Mouse (Mus musculus) left cerebral cortex, postnatal 25 days (tissue): Measurements from ENCODE around the gene Gm26657. TPM values are rescaled to one million over a fixed set of nuclear protein-coding genes. Genes with fewer than 3 reads are reported as not detected.

ENCODE experiments used
- DNase-seq, 2 experiments: peaks; one replicate each; pipeline ENCODE4 v3.0.0; 2022; ENCODE audit warnings: low spot score in 2 of 2, mixed read lengths in 1 of 2
- intact Hi-C: fragments of 180-260 bp; cut with DNase I; formaldehyde crosslinking; loops from one replicate; pipeline ENCODE4 v1.15.1; 2025
- total RNA-seq, 2 experiments: library from RNA; stranded (reverse); gene quantifications; 2 replicates each; pipeline ENCODE4 v1.2.3; 2021

Gm26657 gene
- total RNA-seq: not detected

DNA sequence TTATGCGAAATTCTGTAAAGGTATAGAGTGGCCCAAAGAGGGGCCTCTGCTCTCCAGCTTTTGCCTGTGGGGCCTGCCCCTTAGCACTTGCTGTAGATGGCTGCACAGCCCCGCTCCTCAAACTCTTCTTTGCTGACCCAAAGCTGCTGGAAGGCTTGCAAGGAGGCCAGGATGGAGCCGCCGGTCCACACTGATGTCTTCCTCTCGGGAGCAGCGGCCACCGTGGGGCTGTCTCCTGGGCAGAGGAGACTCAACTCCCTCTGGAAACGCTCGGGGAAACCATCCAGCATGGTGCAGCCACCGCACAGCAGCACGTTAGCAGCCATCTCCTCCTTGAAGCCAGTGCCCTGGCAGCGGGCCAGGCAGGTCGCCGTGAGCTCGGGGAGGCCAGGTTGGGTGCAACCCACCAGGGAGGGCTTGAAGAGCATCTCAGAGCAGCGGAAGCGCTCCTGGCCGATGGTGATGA is at the start of gene Gm26657:
Gm26657 (plus strand) TSS at position 51 of the 466 bp plus-strand sequence.
- no peak for DNase-seq
- intact Hi-C loops: no loop called here

DNA sequence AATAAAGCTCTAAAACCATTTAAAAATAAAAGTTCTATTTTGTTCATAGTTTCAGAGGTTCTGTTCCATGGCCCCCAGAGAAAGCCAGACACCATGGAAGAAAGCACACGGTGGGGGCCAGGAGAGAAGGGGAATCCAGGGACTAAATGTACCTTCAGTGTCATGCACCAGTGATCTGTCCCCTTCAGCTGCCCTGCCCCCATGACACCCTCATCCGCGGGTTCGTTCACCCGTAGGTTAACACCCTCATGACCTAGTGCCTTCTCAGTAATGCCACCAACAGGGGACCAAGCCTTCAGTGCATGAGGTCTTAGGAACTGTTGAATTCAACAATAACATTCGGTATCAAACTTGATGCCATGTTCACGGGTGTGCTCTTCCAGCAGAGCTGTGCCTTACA is 43.5 kb upstream of the Gm26657 start:
- no peak for DNase-seq
- intact Hi-C loops: no loop called here

GRCm38 (mm10) chr4:56698671-56699070 is 41.2 kb upstream of the Gm26657 start:
- no peak for DNase-seq
- intact Hi-C loops: no loop called here

DNA sequence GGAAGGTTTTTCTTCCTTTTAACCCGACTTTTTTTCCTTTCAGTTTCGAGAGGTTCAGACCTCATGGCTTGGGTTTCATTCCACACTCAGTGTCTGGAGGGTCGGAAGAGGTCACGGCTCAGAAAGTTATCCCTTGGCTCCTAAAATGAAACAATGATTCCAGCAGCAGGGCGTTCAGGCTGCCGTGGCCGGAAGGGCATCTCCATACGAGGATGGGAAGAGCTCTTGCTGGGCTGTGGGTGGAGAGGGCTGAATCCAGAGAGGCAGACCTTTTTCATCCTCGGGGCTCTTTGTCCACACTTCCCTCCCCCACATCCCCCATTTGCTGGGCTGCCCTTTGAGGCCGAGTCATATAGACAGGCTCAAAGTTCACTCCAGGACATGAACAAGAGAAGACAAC is 37.6 kb upstream of the Gm26657 start:
- intact Hi-C loops: no loop called here
- no peak for DNase-seq

DNA sequence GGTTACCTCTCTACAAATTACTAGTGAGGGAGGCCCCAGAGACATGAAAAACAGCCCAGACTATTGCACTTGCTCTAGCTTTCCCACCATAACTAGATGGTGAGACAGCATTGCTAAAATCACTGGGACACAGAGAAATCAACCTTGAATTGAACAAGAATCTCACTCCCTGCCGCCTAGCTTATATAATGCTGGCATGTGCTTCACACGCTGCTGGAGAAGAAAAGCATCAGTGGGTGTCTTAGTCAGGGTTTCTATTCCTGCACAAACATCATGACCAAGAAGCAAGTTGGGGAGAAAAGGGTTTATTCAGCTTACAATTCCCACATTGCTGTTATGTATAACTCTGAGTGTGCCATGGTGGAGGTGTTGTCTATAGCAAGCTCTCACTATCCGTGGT is 26.7 kb upstream of the Gm26657 start:
- peak; percentile 60 to 93 for DNase-seq
- intact Hi-C loops: no loop called here

GRCm38 (mm10) chr4:56716801-56717200 is 23.1 kb upstream of the Gm26657 start:
- DNase-seq: no peak
- intact Hi-C loops: no loop called here

DNA sequence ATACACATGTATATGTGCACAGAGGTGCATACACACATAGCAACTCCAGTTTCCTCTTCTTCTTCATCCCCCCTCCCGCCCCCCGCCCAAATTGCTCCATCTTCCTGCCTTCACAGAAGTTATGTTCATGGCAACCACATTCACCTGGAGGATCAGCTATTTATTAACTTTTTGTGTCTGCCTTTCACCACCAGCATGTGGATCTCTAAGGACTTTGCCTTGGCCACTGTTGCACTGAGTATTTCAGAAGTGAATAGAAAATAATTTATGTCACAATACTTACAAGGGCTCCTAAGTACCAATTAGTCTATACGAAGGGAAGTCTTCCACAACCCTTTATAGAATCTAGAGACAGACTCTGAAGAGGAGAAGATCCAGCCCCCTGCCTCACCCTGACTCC is 21.9 kb upstream of the Gm26657 start:
- no peak for DNase-seq
- intact Hi-C loops: no loop called here

DNA sequence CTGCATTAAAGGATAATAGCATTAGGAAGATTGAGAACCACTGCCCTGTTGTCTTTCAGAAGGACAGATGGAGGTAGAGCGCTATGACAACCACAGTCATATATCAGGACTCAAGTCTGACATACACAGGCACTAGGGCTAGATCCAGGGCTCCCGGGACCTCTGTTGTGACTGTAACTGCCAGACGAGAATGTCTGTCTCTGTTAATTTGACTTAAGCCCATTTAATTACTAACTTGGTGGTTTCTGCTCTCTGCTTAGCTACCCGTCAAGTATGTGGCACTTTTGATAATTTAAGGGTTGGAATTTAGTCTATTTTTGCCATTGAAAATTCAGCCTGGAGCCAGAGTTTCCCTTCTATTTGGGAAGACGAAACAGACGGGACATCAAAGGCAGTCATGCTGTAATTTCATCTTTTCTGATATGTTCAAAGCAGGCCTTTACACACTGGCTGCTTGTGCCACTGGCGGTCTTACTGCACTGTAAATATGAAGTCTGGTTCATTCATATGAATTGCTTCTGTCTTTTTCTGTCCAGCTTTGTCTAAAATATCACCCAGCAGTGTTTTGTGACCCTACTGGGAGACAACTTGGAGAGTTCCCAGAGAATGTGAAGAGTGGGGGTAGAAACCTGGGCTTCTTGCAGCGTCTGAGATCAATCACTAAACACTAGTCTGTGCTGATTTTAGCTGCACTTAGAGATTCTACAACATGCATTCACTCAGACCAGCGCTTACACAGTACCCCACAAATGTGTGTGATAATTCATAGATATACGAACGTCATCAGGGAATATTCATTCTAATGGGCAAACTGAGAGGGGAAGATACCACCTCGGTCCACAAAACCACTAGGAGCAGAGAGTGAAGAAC is 21.1 kb upstream of the Gm26657 start:
- intact Hi-C loops: no loop called here
- DNase-seq: no peak

DNA sequence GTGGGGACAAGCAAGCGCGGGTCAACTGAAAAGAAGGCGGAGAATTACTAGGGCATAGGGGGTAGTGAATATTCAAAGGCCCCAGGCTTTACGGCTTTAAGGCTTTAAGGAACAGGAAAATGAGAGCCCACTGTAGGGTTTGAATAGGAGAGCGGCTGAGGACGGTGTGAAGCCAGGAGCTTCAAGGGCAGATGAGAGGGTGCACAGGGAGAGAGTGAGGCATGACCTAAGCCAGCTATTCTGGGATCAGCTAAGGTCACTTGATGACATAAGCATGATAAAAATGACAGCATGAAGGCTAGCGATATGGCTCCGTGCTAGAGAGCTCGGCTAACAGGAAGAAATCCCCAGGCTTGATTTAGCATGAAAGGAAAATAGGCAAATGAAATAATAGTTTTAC is 20.4 kb upstream of the Gm26657 start:
- no peak for DNase-seq
- intact Hi-C loops: no loop called here

DNA sequence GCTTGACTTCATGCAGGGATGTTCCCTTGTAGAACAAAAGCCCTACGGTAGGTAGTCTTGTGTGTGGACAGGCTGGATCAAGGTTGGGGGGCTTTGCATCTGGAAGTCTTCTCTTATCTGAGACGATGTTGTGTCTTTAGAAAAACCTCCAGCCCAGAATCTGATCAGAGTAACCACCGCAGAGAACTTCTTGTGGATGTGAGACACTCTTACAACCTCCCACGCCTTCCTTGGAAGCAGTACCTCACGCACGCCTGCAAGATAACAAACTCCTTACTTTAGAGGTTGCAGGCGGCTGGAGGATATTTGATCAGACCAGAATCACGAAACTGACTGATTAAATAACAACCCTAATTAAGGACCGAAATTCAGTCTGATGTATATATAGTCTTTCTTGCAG is 19.5 kb upstream of the Gm26657 start:
- peak in 1 of 2 experiments; percentile 70 for DNase-seq
- intact Hi-C loops: no loop called here

GRCm38 (mm10) chr4:56721469-56721868 is 18.4 kb upstream of the Gm26657 start:
- intact Hi-C loops: no loop called here
- DNase-seq: peak in 1 of 2 experiments; percentile 26

DNA sequence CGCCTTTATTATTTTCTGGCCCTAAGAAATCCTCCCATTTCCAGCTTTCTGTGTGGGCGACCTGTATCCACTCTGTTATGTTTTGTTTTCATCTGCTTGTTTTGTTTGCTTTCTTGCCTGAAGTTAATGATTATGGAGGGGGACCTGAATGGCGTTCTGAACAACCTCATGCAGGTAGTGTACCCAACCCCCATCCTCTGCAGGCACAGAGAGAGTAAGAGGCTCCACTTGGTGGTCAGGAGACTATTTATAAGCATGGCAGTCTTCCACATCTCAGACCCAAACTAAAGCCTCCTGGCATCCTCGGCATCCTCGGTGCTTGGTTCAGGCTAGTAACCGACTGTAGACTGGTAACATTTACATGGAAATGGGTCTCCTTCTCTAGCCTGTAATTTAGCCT is 17.5 kb upstream of the Gm26657 start:
- DNase-seq: no peak
- intact Hi-C loops: loop anchor here (2.0 kb wide), 1 partner anchor 20 kb away; the partner anchor contains the start of gene Actl7a

GRCm38 (mm10) chr4:56723237-56723636 is 16.6 kb upstream of the Gm26657 start:
- intact Hi-C loops: loop anchor here (2.0 kb wide), 1 partner anchor 20 kb away; the partner anchor contains the start of gene Actl7a
- no peak for DNase-seq

- intact Hi-C loops: no loop called here
- no peak for DNase-seq
Measured at GRCm38 (mm10) chr4:56725839-56726238, 14.0 kb upstream of the Gm26657 start.

DNA sequence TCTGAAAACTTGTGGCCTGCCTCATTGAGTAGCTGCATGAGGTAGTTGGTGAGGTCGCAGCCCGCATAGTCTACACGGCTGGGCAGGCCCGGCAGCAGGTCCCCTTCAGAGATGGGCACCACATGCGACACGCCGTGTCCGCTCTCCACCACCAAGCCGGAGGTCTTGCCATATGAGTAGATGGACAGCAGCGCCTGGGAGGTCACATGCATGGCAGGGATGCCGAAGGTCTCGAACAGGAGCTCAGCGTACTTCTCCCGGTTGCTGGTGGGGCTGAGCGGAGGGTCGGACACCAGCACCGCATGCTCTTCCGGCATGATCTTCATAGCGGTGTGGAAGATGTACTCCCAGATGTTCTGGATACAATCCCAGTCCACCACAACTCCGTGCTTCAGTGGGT is 741 bp downstream of the Gm26657 start:
- no peak for DNase-seq
- intact Hi-C loops: no loop called here

GRCm38 (mm10) chr4:56741041-56741493 is 1.2 kb downstream of the Gm26657 start, which contains the start of gene Actl7b:
Gene Actl7b (minus strand): TSS chr4:56741443.
- intact Hi-C loops: no loop called here
- DNase-seq: no peak

DNA sequence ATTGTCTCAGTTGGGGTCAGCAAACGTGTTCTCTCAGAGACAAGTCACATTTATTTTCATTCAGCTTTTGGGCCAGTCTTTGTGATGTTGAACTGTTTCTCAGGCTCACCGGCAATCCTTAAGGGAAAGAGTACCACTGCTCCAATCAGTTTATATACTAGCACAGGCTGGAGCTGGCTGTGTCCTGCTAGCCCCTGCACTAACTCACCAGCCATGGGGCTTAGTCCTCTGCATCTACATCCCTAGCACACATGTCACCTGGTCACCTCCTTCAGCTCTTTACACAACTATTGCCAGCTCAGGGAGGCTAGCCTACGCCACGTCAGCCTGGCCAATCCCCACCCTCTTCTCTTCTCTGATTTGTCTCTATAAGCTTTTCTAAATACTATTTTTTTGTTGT is 2.8 kb downstream of the Gm26657 start:
- intact Hi-C loops: loop anchor here (2.0 kb wide), 1 partner anchor 20 kb away; no protein-coding TSS in a partner anchor
- DNase-seq: no peak

DNA sequence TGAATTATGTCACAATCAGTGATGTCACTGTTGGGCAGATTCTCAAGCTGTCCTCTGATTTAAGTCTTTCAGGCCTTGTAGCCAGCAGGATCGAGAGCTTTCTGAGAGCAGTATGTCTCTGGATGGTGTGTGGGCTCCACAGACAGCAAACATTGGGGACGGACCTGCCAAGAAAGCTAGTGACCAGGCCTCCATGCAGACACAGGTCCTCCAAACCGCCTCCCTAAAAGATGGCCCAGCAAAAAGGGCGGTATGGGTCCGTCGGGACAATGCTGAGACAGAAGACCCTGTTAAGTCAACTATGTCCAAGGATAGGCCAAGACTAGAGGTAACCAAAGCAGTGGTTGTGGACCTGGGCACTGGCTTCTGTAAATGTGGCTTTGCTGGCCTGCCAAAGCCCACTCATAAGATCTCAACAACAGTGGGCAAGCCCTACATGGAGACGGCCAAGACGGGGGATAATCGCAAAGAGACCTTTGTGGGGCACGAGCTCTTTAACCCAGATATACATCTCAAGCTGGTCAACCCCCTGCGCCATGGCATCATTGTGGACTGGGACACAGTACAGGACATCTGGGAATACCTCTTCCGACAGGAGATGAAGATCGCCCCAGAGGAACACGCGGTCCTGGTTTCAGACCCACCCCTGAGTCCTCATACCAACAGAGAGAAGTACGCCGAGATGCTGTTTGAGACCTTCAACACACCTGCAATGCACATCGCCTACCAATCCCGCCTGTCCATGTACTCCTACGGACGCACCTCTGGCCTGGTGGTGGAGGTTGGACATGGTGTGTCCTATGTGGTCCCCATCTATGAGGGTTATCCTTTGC is 3.7 kb downstream of the Gm26657 start, which contains the start of gene Actl7a:
Actl7a (plus strand) TSS at position 51 of the 833 bp plus-strand sequence.
- DNase-seq: no peak
- intact Hi-C loops: loop anchor here (2.0 kb wide), 1 partner anchor 21 kb away; no protein-coding TSS in a partner anchor

- intact Hi-C loops: no loop called here
- DNase-seq: no peak
Measured at GRCm38 (mm10) chr4:56746345-56746744, 6.5 kb downstream of the Gm26657 start.

GRCm38 (mm10) chr4:56747456-56747855 is 7.6 kb downstream of the Gm26657 start:
- no peak for DNase-seq
- intact Hi-C loops: no loop called here
